Comparison of ENCODE assay signal across 24 mouse cellular contexts in the genomic region with DNA sequence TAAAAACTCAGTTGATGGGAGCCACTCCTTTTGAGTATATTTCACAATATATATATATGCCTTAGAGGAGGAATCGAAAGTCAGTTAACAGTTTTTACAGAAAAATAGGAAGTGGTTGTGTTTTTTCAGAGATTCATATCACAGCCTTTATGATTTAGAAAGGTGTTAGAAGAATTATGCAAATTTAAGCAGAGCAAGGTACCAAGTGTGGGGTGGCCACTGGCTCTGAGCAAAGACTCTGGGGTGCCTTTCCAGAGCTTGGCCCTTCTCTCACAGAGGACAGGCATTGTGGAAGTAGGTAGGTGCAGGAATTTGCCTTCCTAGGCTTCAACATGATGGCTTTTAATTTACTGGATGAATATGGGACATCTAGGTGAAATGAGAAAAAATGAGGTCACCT. TPM values are rescaled to one million over a fixed set of nuclear protein-coding genes. Genes with fewer than 3 reads are reported as not detected.
DNase-seq lines count a peak whose midpoint lies in the region; ATAC-seq lines count a peak whose summit lies in the region.
"Had no signal": no experiment of that assay in that cellular context is flagged by ENCODE, and none has a peak within 500 bp of the region (broad histone marks: within the 10 kb centered on the region; RNA-seq: fewer than 3 reads in every experiment).

No protein-coding gene starts in this region.

- H3K9me3 ChIP-seq in heart, embryonic 12.5 days (replicated peaks): no peaks in the 10 kb centered on the region
- H3K9me3 ChIP-seq in neural tube, embryonic 15.5 days (replicated peaks): no peaks in the 10 kb centered on the region
- no peaks in the 10 kb centered on the region for H3K9me3 ChIP-seq in intestine, embryonic 16.5 days (ENCODE audit: control insufficient read depth, low read length)
- H3K9me3 ChIP-seq: embryonic facial prominence, embryonic 12.5 days; hindbrain, embryonic 13.5 days; limb, embryonic 15.5 days; midbrain, embryonic 13.5 days had no signal

- no peak overlapping the region for H3K4me3 ChIP-seq in heart, embryonic 12.5 days
- H3K4me3 ChIP-seq in neural tube, embryonic 15.5 days (replicated peaks): no peak overlapping the region
- no peak overlapping the region for H3K4me3 ChIP-seq in intestine, embryonic 16.5 days (ENCODE audit: low read length)
- H3K4me3 ChIP-seq: embryonic facial prominence, embryonic 12.5 days; gastrocnemius, adult 2 months; hindbrain, embryonic 13.5 days; limb, embryonic 15.5 days; midbrain, embryonic 13.5 days had no signal

- intact Hi-C loops in heart, postnatal 36 days (cut with DNase I): no loop called here

- no peak overlapping the region for H3K27ac ChIP-seq in heart, embryonic 12.5 days (ENCODE audit: poor library complexity, severe bottlenecking)
- no peak overlapping the region for H3K27ac ChIP-seq in neural tube, embryonic 15.5 days (replicated peaks)
- H3K27ac ChIP-seq in intestine, embryonic 16.5 days (ENCODE audit: low read length): no peak overlapping the region
- H3K27ac ChIP-seq: embryonic facial prominence, embryonic 12.5 days; gastrocnemius, adult 2 months; hindbrain, embryonic 13.5 days; kidney, postnatal 0 days; limb, embryonic 15.5 days; midbrain, embryonic 13.5 days had no signal

- H3K4me2 ChIP-seq in heart, embryonic 12.5 days: no peak overlapping the region
- no peak overlapping the region for H3K4me2 ChIP-seq in neural tube, embryonic 15.5 days
- no peak overlapping the region for H3K4me2 ChIP-seq in intestine, embryonic 16.5 days (ENCODE audit: low read depth, low read length)
- H3K4me2 ChIP-seq: embryonic facial prominence, embryonic 12.5 days; hindbrain, embryonic 13.5 days; limb, embryonic 15.5 days; midbrain, embryonic 13.5 days had no signal

- H3K36me3 ChIP-seq in heart, embryonic 12.5 days: no peaks in the 10 kb centered on the region
- no peaks in the 10 kb centered on the region for H3K36me3 ChIP-seq in neural tube, embryonic 15.5 days
- no peaks in the 10 kb centered on the region for H3K36me3 ChIP-seq in intestine, embryonic 16.5 days (ENCODE audit: control insufficient read depth, insufficient read depth, low read length)
- H3K36me3 ChIP-seq: embryonic facial prominence, embryonic 12.5 days; hindbrain, embryonic 13.5 days; limb, embryonic 15.5 days; midbrain, embryonic 13.5 days had no signal

- DNase-seq in heart, adult 11 months: peak; percentile 22
- peak; percentile 62 to 65 for DNase-seq in B cell, adult 2 months
- DNase-seq in naive thymus-derived CD4-positive, alpha-beta T cell, adult 2 months (ENCODE audit: low read depth): peak; percentile 59
- DNase-seq in heart, postnatal 36 days: no peak
- DNase-seq: cerebellum, adult 11 months; gastrocnemius, adult 2 months; kidney, adult 11 months; layer of hippocampus, postnatal 36 days; lung, adult 18-20 months; lung, postnatal 4 days; right cerebral cortex, postnatal 4 days; thymus, postnatal 36 days had no signal

- no peak overlapping the region for H3K9ac ChIP-seq in heart, embryonic 12.5 days
- H3K9ac ChIP-seq in neural tube, embryonic 15.5 days (replicated peaks): no peak overlapping the region
- no peak overlapping the region for H3K9ac ChIP-seq in intestine, embryonic 16.5 days (ENCODE audit: low read depth, low read length)
- H3K9ac ChIP-seq: embryonic facial prominence, embryonic 12.5 days; hindbrain, embryonic 13.5 days; limb, embryonic 15.5 days; midbrain, embryonic 13.5 days had no signal

- 64% methylated on average over 1 of the region's 1 CpGs for WGBS in heart, embryonic 12.5 days
- 100% methylated on average over 1 of the region's 1 CpGs for WGBS in neural tube, embryonic 15.5 days
- 77% methylated on average over 1 of the region's 1 CpGs for WGBS in intestine, embryonic 16.5 days

- H3K27me3 ChIP-seq in heart, embryonic 12.5 days (replicated peaks): no peaks in the 10 kb centered on the region
- no peaks in the 10 kb centered on the region for H3K27me3 ChIP-seq in neural tube, embryonic 15.5 days (replicated peaks)
- H3K27me3 ChIP-seq in intestine, embryonic 16.5 days (replicated peaks; ENCODE audit: control insufficient read depth, insufficient read depth, low read length): no peaks in the 10 kb centered on the region
- H3K27me3 ChIP-seq: embryonic facial prominence, embryonic 12.5 days; hindbrain, embryonic 13.5 days; limb, embryonic 15.5 days; midbrain, embryonic 13.5 days had no signal

- no peaks in the 10 kb centered on the region for H3K4me1 ChIP-seq in heart, embryonic 12.5 days (replicated peaks)
- no peaks in the 10 kb centered on the region for H3K4me1 ChIP-seq in neural tube, embryonic 15.5 days
- no peaks in the 10 kb centered on the region for H3K4me1 ChIP-seq in intestine, embryonic 16.5 days (ENCODE audit: control insufficient read depth, insufficient read depth, low read length)
- H3K4me1 ChIP-seq: embryonic facial prominence, embryonic 12.5 days; hindbrain, embryonic 13.5 days; limb, embryonic 15.5 days; midbrain, embryonic 13.5 days had no signal

- no peak for ATAC-seq in heart, embryonic 12.5 days (ENCODE audit: insufficient number of reproducible peaks, low FRiP score)
- peak; percentile 42; the same call in 1 of the 2 replicates for ATAC-seq in common myeloid progenitor, adult 5-6 weeks (replicated peaks; ENCODE audit: low read depth, poor library complexity, severe bottlenecking)
- ATAC-seq in neural tube, embryonic 15.5 days (ENCODE audit: low FRiP score): no peak
- ATAC-seq in intestine, embryonic 16.5 days: no peak
- ATAC-seq: midbrain, embryonic 13.5 days had no signal

RNA-seq across cellular contexts. Expression of a gene that starts 7.1 kb away (rescaled TPM):
- polyA plus RNA-seq in heart, embryonic 12.5 days (2016; fragmentation: Nextera tagmentation; extraction: Ambion mirVana): not detected in 2 replicates
- total RNA-seq in common myeloid progenitor, adult 5-6 weeks (2017): 7.3 and 25.8 TPM in 2 replicates
- 0.69 and 1.1 TPM in 2 replicates for polyA plus RNA-seq in neural tube, embryonic 15.5 days (2015; fragmentation: Nextera tagmentation; extraction: Ambion mirVana)
- 1 to 10 TPM in 1 of 2 experiments, not detected in 1; 1.8 TPM for total RNA-seq in heart, postnatal 36 days (2021)
- polyA plus RNA-seq in intestine, embryonic 16.5 days (2015; fragmentation: Nextera tagmentation; extraction: Ambion mirVana): 1.5 and 1.6 TPM in 2 replicates
- total RNA-seq: gastrocnemius, adult 2 months; layer of hippocampus, adult 18-20 months; layer of hippocampus, postnatal 36 days; left cerebral cortex, postnatal 25 days had no signal
- polyA plus RNA-seq: midbrain, embryonic 13.5 days had no signal

RNA-seq across cellular contexts. Expression of a gene that starts 31.7 kb away (rescaled TPM):
- not detected in 2 replicates for polyA plus RNA-seq in heart, embryonic 12.5 days (2016; fragmentation: Nextera tagmentation; extraction: Ambion mirVana)
- total RNA-seq in common myeloid progenitor, adult 5-6 weeks (2017): 3.1 and 10.3 TPM in 2 replicates
- polyA plus RNA-seq in neural tube, embryonic 15.5 days (2015; fragmentation: Nextera tagmentation; extraction: Ambion mirVana): 2.6 TPM in 1 of 2 replicates, not detected in the other
- total RNA-seq in heart, postnatal 36 days (2021): under 1 TPM; 0.70 to 1.00 TPM
- 0.50 and 0.72 TPM in 2 replicates for polyA plus RNA-seq in intestine, embryonic 16.5 days (2015; fragmentation: Nextera tagmentation; extraction: Ambion mirVana)
- total RNA-seq: gastrocnemius, adult 2 months; layer of hippocampus, adult 18-20 months; layer of hippocampus, postnatal 36 days had no signal
- polyA plus RNA-seq: brain, embryonic 14.5 days; embryonic facial prominence, embryonic 12.5 days; hindbrain, embryonic 13.5 days; midbrain, embryonic 13.5 days had no signal

RNA-seq across cellular contexts. Expression of a gene that starts 36.3 kb away (rescaled TPM):
- 0.55 and 1.1 TPM in 2 replicates for polyA plus RNA-seq in heart, embryonic 12.5 days (2016; fragmentation: Nextera tagmentation; extraction: Ambion mirVana)
- total RNA-seq in common myeloid progenitor, adult 5-6 weeks (2017): not detected in 2 replicates
- 3.3 and 4.2 TPM in 2 replicates for polyA plus RNA-seq in neural tube, embryonic 15.5 days (2015; fragmentation: Nextera tagmentation; extraction: Ambion mirVana)
- 10 to 100 TPM in 1 of 2 experiments, 1 to 10 TPM in 1; 5.2 to 14.5 TPM for total RNA-seq in heart, postnatal 36 days (2021)
- 7.2 and 9.6 TPM in 2 replicates for polyA plus RNA-seq in intestine, embryonic 16.5 days (2015; fragmentation: Nextera tagmentation; extraction: Ambion mirVana)

RNA-seq across cellular contexts. Expression of a gene that starts 57.5 kb away (rescaled TPM):
- polyA plus RNA-seq in heart, embryonic 12.5 days (2016; fragmentation: Nextera tagmentation; extraction: Ambion mirVana): 1.5 and 1.9 TPM in 2 replicates
- total RNA-seq in common myeloid progenitor, adult 5-6 weeks (2017): 108 and 113 TPM in 2 replicates
- 3.1 and 5.1 TPM in 2 replicates for polyA plus RNA-seq in neural tube, embryonic 15.5 days (2015; fragmentation: Nextera tagmentation; extraction: Ambion mirVana)
- total RNA-seq in heart, postnatal 36 days (2021): 10 to 100 TPM in 1 of 2 experiments, 1 to 10 TPM in 1; 6.3 to 15.1 TPM
- 9.5 and 10.3 TPM in 2 replicates for polyA plus RNA-seq in intestine, embryonic 16.5 days (2015; fragmentation: Nextera tagmentation; extraction: Ambion mirVana)

Comparison
In these comparisons a context has a peak if more than half of its experiments do, and no peak if none do; other contexts are left out.
1. DNase-seq: peak in heart, adult 11 months (single experiment), B cell, adult 2 months (2 of 2) and naive thymus-derived CD4-positive, alpha-beta T cell, adult 2 months (single experiment); none in heart, postnatal 36 days (0 of 2).